Mouse (Mus musculus) frontal cortex, postnatal 14 days (tissue): Measurements from ENCODE around the gene Cd180.

Experiments used
- DNase-seq, 2 experiments: peaks; one replicate each; pipeline ENCODE4 v3.0.0; 2022; ENCODE audit warnings: low spot score in 2 of 2

The Cd180 gene

GRCm38 (mm10) chr13:102744481-102745269, 51.3 kb downstream of the Cd180 start:
- DNase-seq = peak in 1 of 2 experiments; percentile 53

- DNase-seq = no peak
These were observed 51.9 kb downstream of the Cd180 start for GRCm38 (mm10) chr13:102745270-102745600.

DNA sequence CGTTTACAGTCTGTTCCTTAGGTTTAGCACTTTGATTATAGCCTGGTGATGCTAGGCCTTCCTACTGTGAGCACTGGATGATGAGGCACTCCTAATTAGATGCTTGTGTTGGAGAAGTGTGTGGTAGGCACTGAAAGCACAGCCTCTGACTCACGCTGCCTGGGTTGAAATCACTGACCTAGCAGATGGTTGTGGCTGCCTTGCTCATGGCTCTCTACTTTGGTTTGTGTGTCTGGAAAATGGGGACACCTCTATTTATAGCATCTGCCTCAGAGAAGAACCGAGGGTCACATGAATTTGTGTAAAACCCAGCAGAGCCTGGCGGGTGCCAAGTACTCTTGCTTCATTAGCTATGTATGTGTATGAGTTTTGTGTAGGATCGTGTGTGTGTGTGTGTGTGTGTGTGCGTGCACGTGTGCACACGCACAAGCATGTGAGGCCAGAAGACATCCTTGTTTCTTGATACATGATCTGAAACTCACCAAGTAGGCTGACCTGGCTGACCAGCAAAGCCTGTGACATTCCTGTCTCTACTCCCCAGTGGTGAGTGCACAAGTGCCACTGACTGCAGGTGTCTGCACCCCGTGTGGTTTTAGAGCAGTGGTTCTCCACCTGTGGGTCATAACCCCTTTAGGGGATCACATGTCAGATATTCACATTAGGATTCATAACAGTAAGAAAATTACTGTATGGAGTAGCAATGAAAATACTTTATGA, 52.4 kb downstream of the Cd180 start:
- no peak for DNase-seq

DNA sequence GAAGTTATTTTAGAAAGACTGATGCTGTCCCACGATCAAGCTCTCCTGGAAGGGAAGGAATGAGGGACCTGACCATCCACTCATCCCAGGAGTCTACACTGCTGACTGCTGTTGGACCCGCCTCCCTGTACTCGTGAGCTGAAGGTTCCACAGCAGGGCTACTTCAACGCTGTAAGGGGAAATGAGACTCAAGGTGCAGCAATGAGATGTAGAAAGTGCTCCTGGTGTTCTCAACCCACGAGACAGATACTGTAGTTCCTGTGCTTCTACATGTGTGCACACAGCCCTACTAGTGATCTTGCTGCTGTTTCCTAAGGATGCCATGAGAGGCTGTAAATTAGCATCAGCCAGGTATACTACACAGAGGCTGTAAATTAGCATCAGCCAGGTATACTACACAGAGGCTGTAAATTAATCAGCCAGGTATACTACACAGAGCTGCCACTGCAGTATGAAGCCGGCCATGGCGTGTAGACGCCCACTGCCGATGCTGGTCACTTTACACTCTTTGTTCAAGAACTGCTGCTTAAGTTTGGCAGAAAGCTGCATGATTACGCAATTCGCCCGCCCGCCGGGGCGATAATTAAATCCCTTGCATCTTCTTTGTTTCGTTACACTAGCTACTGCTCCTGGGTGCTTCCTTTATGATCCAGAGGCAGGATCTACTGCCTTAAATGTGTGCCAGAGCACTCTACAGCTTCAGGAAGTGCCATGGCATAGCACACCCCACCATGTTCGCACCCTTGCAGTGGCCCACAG, 53.6 kb downstream of the Cd180 start:
- DNase-seq = peak in 1 of 2 experiments; percentile 29

- no peak for DNase-seq
These were observed 55.8 kb downstream of the Cd180 start for GRCm38 (mm10) chr13:102749194-102749593.

DNA sequence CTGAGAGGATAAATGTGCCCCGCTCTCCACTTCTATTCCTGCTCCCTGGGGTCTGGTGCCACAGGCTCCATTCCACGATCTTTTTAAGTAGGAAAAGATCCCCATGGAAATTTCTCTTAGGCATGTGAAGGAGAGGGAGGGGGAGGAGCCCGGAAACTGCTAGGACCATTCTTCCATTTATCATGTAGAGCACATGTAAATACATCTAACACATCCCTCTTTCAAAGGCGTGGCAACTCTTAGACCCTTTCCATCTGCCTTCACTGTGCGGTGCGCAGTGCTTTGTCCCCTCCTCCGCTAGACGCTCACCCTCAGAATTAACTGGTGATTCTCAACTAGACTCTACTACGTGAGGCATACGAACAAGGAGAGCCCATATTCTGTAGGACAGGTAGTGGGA, 56.5 kb downstream of the Cd180 start:
- no peak for DNase-seq

- DNase-seq = no peak
These were observed 60.6 kb downstream of the Cd180 start for GRCm38 (mm10) chr13:102753714-102754556.

GRCm38 (mm10) chr13:102755124-102755523, 61.8 kb downstream of the Cd180 start:
- DNase-seq = no peak

DNA sequence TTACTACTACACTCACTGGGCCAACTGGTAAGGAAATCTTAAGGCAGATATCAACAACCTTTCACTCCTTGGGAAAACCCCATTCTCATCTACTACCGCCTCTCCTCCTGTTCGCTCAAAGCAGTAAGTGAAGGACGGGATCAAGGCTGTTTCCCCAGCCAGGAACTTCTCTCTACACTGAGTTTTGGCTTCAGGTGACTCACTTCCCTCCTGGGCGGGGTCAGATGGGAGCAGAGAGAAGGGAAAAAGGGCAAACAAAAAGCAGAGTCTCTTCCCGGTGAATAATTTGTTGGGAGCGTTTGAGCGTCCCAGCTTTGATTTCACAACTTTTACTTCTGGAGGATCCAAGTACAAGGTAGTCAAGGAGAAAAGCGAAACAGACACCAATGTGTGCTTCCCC, 62.7 kb downstream of the Cd180 start:
- DNase-seq = no peak

DNA sequence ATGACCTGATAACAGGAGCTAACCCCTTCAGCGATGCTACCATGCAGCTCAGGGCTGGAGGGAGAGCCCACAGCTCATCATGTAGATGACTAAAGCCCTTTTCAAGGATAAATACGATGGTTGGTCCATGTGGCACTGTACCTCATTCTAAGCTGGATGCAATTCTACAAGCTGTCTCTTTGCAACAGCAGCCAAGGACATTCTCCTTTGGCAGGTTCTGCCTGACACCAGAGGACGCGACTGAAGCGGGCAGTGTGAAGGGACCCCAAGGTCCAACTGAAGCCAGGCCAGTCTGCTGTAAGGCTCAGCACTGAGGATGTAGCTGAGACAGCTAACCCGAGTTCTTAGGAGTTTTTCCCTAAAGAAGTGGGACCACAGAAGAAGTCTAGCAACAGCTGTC, 64.7 kb downstream of the Cd180 start:
- no peak for DNase-seq

DNA sequence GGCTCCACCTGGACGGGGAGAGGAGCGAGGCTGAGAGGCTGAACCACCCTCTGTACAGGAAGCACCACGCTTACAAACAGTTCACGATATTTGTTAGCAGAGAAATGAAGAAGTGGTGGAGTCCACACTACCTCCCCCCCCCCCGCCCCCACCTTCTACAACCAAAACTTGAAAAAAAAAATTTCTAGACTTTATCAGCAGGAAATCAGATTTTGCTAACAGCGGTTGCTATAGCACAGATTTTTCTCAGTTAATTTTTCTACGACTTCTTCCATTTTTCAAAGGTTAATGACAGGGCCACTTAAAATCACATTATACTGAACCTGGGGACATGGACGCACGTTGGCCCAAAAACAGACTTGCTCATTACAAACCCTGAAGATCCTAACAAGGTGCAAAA, 68.1 kb downstream of the Cd180 start:
- DNase-seq = no peak

- DNase-seq = no peak
These were observed 68.8 kb downstream of the Cd180 start for GRCm38 (mm10) chr13:102762203-102762602.

GRCm38 (mm10) chr13:102764218-102764617, 70.9 kb downstream of the Cd180 start:
- DNase-seq = no peak

DNA sequence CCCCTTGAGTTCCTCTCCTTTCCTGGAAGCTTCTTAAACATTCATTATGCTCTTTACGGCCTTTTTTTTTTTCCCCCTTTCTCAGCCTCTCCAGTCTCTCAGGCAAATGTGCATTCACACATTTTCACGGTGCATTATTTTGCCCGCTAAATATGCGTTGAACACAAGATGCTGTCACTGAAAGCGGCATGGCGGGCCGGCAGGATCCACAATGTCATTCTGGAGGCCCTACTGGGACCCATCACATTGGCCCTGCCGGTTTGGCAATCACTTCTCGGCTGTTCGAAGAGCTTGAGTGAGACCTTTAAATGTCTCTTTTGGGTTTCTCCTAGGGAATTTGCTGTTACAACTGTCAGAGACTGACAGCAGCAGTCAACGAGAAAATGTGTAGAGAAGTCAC, 71.9 kb downstream of the Cd180 start:
- no peak for DNase-seq

GRCm38 (mm10) chr13:102767110-102767509, 73.8 kb downstream of the Cd180 start:
- no peak for DNase-seq

- DNase-seq = no peak
These were observed 75.2 kb downstream of the Cd180 start for GRCm38 (mm10) chr13:102768512-102768911.

DNA sequence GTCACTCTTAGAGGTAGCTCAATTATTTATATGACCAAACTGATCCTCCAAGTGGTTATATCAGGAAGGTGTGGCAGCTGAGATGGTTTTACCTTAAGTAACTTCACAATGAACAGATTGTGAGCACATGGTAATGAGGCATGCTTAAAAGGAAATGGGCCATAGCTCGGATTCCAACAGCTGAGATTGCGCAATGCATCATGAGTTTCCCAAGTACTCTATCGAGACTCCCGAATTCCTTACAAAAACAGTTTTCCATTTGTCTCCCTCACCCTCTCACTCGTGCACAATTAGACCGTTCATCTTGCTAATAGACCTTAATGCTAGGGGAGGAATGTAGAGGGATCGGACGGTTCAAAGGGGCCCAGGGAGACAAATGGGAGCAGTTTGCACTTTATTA, 76.8 kb downstream of the Cd180 start:
- DNase-seq = no peak

DNA sequence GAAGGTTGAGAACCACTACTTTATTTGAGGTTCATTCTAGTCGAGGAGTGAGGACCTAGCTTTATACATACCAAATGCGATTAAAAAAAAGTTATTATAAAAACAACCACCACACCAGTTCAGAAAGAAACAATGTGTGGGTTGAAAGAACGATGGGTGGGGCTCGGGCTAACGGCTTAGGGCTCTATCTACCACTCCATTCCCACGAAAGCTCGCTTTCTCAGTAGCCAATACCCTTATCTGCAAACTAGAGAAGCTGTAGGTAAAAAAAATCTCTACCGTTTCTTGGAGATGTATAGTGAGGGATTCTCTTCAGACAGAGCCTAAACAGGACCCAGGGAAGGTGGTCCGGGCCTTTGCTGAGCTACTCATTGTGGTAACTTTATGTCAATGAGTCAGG, 79.8 kb downstream of the Cd180 start:
- DNase-seq = no peak

DNA sequence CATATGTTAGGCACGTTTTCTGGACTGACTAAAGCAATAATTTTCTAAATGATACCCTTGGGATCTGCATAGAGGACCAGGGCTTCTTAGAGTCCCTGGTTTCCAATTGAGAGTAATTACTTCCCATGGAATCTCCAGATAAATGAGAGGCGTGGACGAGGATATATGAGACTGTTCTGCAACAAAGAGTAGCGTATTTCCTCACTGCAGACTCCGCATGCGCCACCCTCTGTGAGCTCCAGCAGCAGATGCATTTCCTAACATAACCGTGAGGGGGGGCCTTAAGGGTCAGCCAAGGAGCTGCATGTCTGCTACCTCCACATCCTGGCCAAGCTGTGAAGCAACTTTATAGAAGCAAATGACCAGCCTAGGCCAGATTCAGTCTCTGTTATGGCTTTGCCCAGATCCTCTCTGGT, 81.4 kb downstream of the Cd180 start:
- DNase-seq = no peak

GRCm38 (mm10) chr13:102775506-102775905, 82.1 kb downstream of the Cd180 start:
- no peak for DNase-seq

- no peak for DNase-seq
These were observed 85.5 kb downstream of the Cd180 start for GRCm38 (mm10) chr13:102778859-102779258.

DNA sequence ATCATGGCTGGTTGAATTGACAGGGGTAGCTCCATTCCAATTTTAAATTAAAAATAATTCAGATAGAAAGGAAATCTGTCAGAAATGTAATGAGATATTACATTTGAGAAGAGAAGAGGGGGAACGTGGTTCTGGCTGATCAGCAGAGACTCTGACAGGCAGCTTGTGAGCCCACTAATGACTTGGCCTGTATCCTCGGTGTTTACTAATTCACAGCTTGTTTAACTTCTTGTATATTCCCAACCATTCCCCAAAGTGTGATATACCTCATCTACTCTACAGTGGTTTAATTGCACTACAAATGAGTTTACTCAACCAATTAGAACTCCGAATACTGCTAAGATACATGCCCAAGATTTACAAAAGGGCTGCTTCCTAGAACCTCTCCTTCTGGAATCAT, 85.9 kb downstream of the Cd180 start:
- no peak for DNase-seq
